Mouse (Mus musculus): Measurements from ENCODE around the gene Tlr7. TPM values are rescaled to one million over a fixed set of nuclear protein-coding genes. Genes with fewer than 3 reads are reported as not detected.

Gene Tlr7
- 4.2 TPM for total RNA-seq (2023)

DNA sequence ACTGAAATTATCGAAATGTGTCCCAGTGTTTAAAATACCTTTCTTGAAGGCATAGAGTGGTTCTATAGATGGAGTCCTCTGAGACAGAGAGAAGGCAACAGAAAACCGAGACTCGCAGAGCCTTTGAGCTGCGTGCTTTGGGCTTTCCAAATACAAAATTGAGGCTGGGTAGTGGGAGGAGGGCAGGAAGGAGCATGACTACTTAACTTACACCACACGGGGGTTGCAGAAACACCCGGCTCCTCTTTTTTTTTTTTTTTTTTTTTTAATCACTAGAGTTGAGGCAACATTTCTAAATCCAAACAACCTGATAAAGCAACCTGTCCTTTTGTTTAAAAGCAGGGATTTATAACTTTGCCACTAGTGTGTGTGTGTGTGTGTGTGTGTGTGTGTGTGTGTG, at the start of gene Tlr7:
Tlr7 (minus strand) TSS at position 160 of the 400 bp plus-strand sequence.

DNA sequence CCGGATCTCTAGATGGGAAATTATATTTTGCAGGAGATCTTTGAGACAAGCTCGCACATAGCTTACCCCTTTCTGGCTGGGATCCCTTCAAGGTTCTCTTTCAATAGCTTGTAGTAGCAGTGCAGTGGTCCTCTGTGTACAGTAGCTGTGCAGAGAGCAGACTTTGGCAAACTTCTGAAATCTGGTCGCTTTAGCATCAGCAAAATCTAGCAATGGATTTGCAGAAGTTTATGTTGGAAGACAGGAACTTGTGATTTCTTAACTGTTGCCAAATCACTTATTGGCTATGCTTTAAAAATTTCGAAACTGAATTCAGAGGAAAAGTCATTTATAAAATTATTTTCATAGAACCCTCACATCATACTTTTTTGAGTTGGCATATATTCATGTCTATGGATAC, 66.3 kb downstream of the Tlr7 start, which contains the start of gene Tlr8:
Tlr8 (minus strand) TSS at position 244 of the 400 bp plus-strand sequence.

Other genes with a start within 250 kb of the Tlr7 start
- gene Tmsb4x, start 121.2 kb downstream of the Tlr7 start, total RNA-seq (2023), result 3,813 TPM
- 2.5 TPM for gene Tlr8, start 66.2 kb downstream of the Tlr7 start, total RNA-seq (2023)
- 55.5 TPM for gene Prps2, start 52.2 kb upstream of the Tlr7 start, total RNA-seq (2023)

Measured in CD4-positive naive resting alpha-beta T cell, adult 57 days (primary cell).